Mouse (Mus musculus) left cerebral cortex, adult 6 months (tissue): Measurements from ENCODE around the gene Zdhhc5. TPM values are rescaled to one million over a fixed set of nuclear protein-coding genes. Genes with fewer than 3 reads are reported as not detected.

Source experiments
- long read RNA-seq, 2 experiments: library from polyadenylated mRNA; unstranded; transcript quantifications; one replicate each; pipeline ENCODE4 v2.0.0; 2019 to 2020
- polyA plus RNA-seq: library from polyadenylated mRNA; unstranded; fragments of <200 nt; fragmentation: Nextera tagmentation; gene quantifications from 2 replicates; pipeline ENCODE4 v1.2.3, GENCODE M21; 2021

The Zdhhc5 gene
- polyA plus RNA-seq = 5.5 and 8.0 TPM in 2 replicates
- long read RNA-seq, experiment 1, full-length matches to known transcripts = 20 of 57 reads
- long read RNA-seq, experiment 1, partial matches to known transcripts = 26 of 57 reads
- long read RNA-seq, experiment 1, other reads (novel, unspliced or antisense) = 11 of 57 reads
- long read RNA-seq, experiment 2, full-length matches to known transcripts = 1 of 10 reads
- long read RNA-seq, experiment 2, partial matches to known transcripts = 3 of 10 reads
- long read RNA-seq, experiment 2, other reads (novel, unspliced or antisense) = 6 of 10 reads

GRCm38 (mm10) chr2:84714811-84715561, at the start of gene Zdhhc5:
Zdhhc5 (minus strand) TSS chr2:84715180.

DNA sequence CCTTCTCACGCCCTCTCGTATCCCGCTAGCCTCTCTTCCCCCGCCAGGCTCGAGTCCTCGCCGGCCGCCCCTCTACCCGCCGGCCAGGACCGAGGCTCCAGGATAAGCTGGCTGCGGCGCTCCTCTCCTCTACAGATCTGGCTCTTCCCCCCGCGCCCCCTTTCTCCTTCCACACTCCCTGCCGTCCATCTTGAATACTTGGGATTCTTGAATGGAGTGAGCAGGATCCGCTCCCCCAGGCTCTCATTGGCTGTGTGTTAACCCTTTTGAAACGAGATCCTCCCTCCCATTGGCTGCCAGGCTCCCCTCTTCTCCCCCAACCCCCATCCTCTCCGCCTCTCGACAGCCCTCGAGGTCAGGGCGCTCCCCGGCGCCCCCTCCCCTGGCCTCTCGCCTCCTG, 28.6 kb upstream of the Zdhhc5 start, which contains the start of gene Gm19426:
Gene Gm19426 (minus strand): TSS at position 95 of the 400 bp plus-strand sequence.

DNA sequence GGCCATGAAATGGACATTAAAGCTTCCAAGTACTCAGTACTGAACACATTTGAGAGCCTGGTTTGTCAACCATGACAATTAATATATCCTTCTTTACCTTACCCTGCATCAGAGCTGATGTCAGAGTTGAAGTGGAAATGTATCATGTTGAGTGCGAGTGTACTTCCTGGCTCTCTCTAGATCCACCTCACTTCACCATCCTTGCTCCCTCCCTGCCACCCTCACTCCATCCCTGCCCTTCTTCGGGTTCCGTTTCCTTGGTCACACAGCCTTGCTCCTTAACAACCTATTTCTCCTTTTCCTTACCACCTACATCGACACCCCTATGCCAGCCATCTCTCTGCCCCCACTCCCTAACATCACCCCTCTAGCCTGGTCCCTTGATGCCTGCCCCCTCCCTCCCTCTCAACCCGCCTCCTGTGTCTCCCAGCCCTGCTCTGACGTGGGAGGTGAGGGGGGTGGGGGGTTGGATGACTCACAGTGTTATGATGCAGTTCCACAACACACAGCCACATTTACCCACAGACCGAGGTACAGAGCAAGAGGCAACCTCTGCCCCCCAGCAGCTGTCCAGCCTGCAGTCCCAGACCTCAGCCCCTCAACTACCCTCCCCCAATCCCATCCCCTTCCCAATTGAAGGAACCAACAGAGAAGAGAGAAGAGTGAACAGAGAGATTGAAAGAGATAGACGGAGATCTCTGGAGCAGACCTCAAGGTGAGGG, 18.8 kb upstream of the Zdhhc5 start, which contains the start of gene Ypel4:
Gene Ypel4 (plus strand): TSS at position 480 of the 722 bp plus-strand sequence.

GRCm38 (mm10) chr2:84727172-84727858, 12.3 kb upstream of the Zdhhc5 start, which contains the start of gene Clp1:
Clp1 (minus strand) TSS chr2:84727350.

DNA sequence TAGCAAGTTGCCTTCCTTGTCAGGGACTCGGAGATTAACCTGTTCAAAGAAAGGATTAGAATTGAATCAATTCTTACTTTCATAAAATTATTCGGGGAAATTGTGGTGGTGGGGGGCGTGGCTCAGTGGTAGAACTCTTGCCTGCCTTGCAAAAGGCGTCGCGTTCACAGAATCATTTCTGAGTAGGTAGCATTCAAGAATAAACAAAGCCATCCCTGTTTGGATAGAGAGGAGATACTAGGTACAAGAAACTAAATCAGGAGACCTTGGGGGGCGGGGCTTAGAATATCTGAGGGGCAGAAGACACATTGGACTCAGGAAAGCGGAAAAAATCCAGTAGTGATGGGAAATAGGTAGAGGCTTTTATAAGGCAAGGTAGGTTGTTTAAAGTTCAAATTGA, 36.0 kb downstream of the Zdhhc5 start, which contains the start of gene Tmx2:
Gene Tmx2 (minus strand): TSS at position 125 of the 400 bp plus-strand sequence.

DNA sequence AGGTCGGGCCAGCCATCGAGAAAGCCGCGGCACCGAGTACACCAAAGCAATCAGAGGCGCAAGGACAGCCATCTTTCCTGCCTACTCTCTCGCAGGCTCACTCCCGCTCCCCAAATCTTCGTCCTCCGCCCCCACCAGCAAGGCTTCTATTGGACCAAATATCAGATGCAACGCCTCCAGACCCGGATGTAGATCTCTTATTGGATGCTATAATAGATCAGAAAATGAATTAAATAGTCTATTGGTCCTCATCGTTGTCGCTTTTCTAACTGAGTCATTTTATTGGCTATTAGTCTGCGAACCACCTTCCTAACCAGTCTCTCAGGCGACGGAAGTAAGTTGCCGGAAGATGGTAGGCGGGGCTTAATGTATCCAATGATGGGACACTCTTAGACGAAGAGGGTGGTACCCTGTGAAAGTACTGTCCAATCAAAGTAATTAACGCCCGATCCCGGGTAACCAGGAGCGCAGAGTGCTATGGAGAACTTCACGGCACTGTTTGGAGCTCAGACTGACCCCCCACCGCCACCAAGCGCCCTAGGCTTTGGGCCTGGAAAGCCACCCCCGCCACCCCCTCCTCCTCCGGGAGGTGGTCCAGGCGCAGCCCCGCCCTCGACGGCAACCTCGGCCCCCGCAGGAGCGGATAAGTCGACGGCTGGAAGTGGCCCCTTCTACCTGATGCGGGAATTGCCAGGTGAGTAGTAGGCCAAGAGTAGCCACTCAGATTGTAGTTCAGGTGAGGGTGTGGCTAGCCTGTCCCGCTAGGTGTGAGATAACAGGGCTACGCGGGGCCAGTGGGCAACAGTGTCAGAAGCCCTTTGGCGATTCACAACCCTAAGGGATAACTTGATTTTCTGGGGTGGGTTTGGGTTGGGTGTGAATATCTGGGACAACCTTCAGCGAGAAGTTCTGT, 36.8 kb downstream of the Zdhhc5 start, which contains the start of the genes Gm28635 and Med19:
Gene Gm28635 (minus strand): TSS at position 74 of the 913 bp plus-strand sequence.
Gene Med19 (plus strand): TSS at position 435 of the 913 bp plus-strand sequence.

GRCm38 (mm10) chr2:84670569-84670933, 44.4 kb downstream of the Zdhhc5 start, which contains the start of gene Selenoh:
Selenoh (minus strand) TSS chr2:84670770.

DNA sequence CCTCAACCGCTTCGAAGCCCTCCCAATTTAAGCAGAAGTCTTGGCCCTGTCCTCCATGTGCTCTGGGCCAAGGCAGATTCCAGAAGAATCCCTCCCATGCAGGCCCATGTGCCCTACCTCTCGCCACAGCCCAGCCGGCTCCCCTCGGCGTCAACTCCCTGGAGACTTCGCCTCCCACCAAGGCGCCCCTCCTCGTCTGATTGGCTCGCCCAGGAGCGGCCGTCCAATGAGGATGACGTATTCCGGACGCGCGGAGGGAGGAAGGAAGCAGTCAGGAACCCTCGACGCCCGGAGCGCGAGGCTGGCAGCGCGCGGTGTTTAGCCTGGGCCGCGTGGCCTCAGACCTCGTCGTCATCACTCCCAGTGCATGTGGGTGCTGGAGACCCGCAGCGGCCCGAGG, 56.2 kb downstream of the Zdhhc5 start, which contains the start of gene Btbd18:
Gene Btbd18 (plus strand): TSS at position 274 of the 400 bp plus-strand sequence.

DNA sequence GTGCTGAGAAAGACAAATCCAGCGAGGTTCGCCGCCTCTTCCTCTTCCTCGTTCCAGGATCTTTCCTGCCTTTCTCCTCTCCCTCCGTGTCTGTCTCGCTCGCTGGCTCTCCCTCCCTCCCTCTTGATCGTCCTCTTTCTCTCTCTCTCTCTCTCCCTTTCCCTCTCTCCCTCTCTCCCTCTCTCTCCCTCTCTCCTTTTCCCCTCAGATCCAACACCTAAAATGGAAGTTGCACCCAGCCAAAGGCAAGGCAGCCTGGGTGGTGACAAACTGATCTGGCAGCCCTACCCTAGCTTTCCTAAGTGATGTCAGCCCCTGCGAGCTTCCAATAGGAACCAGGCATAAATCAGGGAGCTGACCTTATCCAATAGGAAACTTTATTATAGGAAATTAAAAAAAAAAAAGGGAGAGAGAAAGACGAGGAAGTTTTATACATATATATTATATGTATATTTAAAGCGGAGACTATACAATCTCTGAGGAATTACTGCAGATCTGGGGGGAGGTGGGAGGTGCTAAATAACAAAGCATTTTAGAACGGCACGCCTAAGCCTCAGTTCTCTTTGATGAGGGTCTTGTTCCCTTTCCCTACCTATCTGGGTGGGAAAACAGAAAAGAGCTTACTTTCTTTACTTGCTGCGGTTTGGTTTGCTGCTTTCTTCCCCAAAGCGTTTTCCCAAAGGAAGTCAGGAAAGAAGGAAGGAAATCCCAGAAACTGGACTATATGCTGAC, 64.3 kb downstream of the Zdhhc5 start, which contains the start of gene Ctnnd1:
Gene Ctnnd1 (minus strand): TSS at position 302 of the 732 bp plus-strand sequence.

Other genes with a start within 250 kb of the Zdhhc5 start
- 2.7 and 3.1 TPM in 2 replicates for gene Tfpi, start 238.4 kb downstream of the Zdhhc5 start, polyA plus RNA-seq
- 5.0 and 5.6 TPM in 2 replicates for gene Ctnnd1, start 64.4 kb downstream of the Zdhhc5 start, polyA plus RNA-seq
- 0.06 TPM in 1 of 2 replicates, not detected in the other for gene Btbd18, start 56.1 kb downstream of the Zdhhc5 start, polyA plus RNA-seq
- gene Selenoh, start 44.4 kb downstream of the Zdhhc5 start, polyA plus RNA-seq = 94.1 and 109 TPM in 2 replicates
- not detected in 2 replicates for gene Gm28635, start 37.1 kb downstream of the Zdhhc5 start, polyA plus RNA-seq
- 14.4 and 25.0 TPM in 2 replicates for gene Med19, start 36.8 kb downstream of the Zdhhc5 start, polyA plus RNA-seq
- gene Tmx2, start 36.0 kb downstream of the Zdhhc5 start, polyA plus RNA-seq = 239 and 350 TPM in 2 replicates
- gene Clp1, start 12.2 kb upstream of the Zdhhc5 start, polyA plus RNA-seq = 10.4 and 10.5 TPM in 2 replicates
- gene Ypel4, start 18.9 kb upstream of the Zdhhc5 start, polyA plus RNA-seq = 19.6 and 26.9 TPM in 2 replicates
- gene Gm19426, start 28.5 kb upstream of the Zdhhc5 start, polyA plus RNA-seq = 0.70 and 1.2 TPM in 2 replicates
- 9.7 and 14.3 TPM in 2 replicates for gene Serping1, start 60.3 kb upstream of the Zdhhc5 start, polyA plus RNA-seq
- 7.5 and 12.5 TPM in 2 replicates for gene Ube2l6, start 83.6 kb upstream of the Zdhhc5 start, polyA plus RNA-seq
- gene Smtnl1, start 107.5 kb upstream of the Zdhhc5 start, polyA plus RNA-seq = not detected in 2 replicates
- 174 and 190 TPM in 2 replicates for gene Timm10, start 111.8 kb upstream of the Zdhhc5 start, polyA plus RNA-seq
- gene Slc43a1, start 123.7 kb upstream of the Zdhhc5 start, polyA plus RNA-seq = 0.14 and 0.29 TPM in 2 replicates
- 5.6 and 49.3 TPM in 2 replicates for gene Rtn4rl2, start 171.5 kb upstream of the Zdhhc5 start, polyA plus RNA-seq
- 0.51 and 0.83 TPM in 2 replicates for gene Slc43a3, start 221.4 kb upstream of the Zdhhc5 start, polyA plus RNA-seq